Mouse (Mus musculus): Measurements from ENCODE around the gene Frmd4b. TPM values are rescaled to one million over a fixed set of nuclear protein-coding genes. Genes with fewer than 3 reads are reported as not detected.
A peak's percentile ranks its signal among the peaks of the same experiment; 100 is the strongest.

Gene Frmd4b
- polyA plus RNA-seq, 1 experiment from 2014 or later, result 22.2 TPM

GRCm38 (mm10) chr6:97346932-97347331, 270.4 kb downstream of the Frmd4b start:
- Histone ChIP-seq H3K4me3 (ENCODE audit: low read depth, low read length) (no peak overlapping the region), H3K4me1 (ENCODE audit: control insufficient read depth, insufficient read depth, low read length) (0 out of 2 replicates have a peak, but pooled peaks cover 4% of the 10 kb centered on the region), H3K27me3 (ENCODE audit: control insufficient read depth, insufficient read depth, low read length) (no peaks in the 10 kb centered on the region), H3K27ac (ENCODE audit: low read length) (peak overlapping the region; percentile 48; the same call in 1 of the 2 replicates), H3K4me2 (replicated peaks; ENCODE audit: low read depth, low read length) (no peak overlapping the region), H3K9me3 (ENCODE audit: control insufficient read depth, low read depth, low read length) (no peaks in the 10 kb centered on the region), H3K9ac (replicated peaks; ENCODE audit: low read depth, low read length) (no peak overlapping the region), H3K36me3 (ENCODE audit: control insufficient read depth, insufficient read depth, low read length) (no peaks in the 10 kb centered on the region)
- no peak for ATAC-seq (ENCODE audit: insufficient number of reproducible peaks, insufficient read depth, low FRiP score, low read depth)
- 81% methylated on average over 1 of the region's 1 CpGs for WGBS

- Histone ChIP-seq H3K9me3 (ENCODE audit: control insufficient read depth, low read depth, low read length) (no peaks in the 10 kb centered on the region), H3K36me3 (ENCODE audit: control insufficient read depth, insufficient read depth, low read length) (no peaks in the 10 kb centered on the region), H3K27ac (ENCODE audit: low read length) (peak overlapping the region; percentile 48; the same call in 1 of the 2 replicates), H3K4me3 (ENCODE audit: low read depth, low read length) (no peak overlapping the region), H3K9ac (replicated peaks; ENCODE audit: low read depth, low read length) (no peak overlapping the region), H3K27me3 (ENCODE audit: control insufficient read depth, insufficient read depth, low read length) (no peaks in the 10 kb centered on the region), H3K4me1 (ENCODE audit: control insufficient read depth, insufficient read depth, low read length) (0 out of 2 replicates have a peak, but pooled peaks cover 4% of the 10 kb centered on the region), H3K4me2 (replicated peaks; ENCODE audit: low read depth, low read length) (no peak overlapping the region)
- ATAC-seq (ENCODE audit: insufficient number of reproducible peaks, insufficient read depth, low FRiP score, low read depth), result peak; percentile 28; the same call in 1 of the 2 replicates
- WGBS, result 38% methylated on average over 10 of the region's 10 CpGs
Measured at GRCm38 (mm10) chr6:97346527-97346926, 270.8 kb downstream of the Frmd4b start.

- no peaks in the 10 kb centered on the region for H3K9me3 ChIP-seq (ENCODE audit: control insufficient read depth, low read depth, low read length)
- H3K9ac ChIP-seq (replicated peaks; ENCODE audit: low read depth, low read length), result no peak overlapping the region
- H3K4me3 ChIP-seq (ENCODE audit: low read depth, low read length), result no peak overlapping the region
- no peaks in the 10 kb centered on the region for H3K36me3 ChIP-seq (ENCODE audit: control insufficient read depth, insufficient read depth, low read length)
- no peak for ATAC-seq (ENCODE audit: insufficient number of reproducible peaks, insufficient read depth, low FRiP score, low read depth)
- 0 out of 2 replicates have a peak, but pooled peaks cover 4% of the 10 kb centered on the region for H3K4me1 ChIP-seq (ENCODE audit: control insufficient read depth, insufficient read depth, low read length)
- WGBS, result 91% methylated on average over 2 of the region's 2 CpGs
- H3K27ac ChIP-seq (ENCODE audit: low read length), result no peak overlapping the region
- no peaks in the 10 kb centered on the region for H3K27me3 ChIP-seq (ENCODE audit: control insufficient read depth, insufficient read depth, low read length)
- H3K4me2 ChIP-seq (replicated peaks; ENCODE audit: low read depth, low read length), result no peak overlapping the region
Measured at GRCm38 (mm10) chr6:97345921-97346320, 271.4 kb downstream of the Frmd4b start.

- H3K4me2 ChIP-seq (replicated peaks; ENCODE audit: low read depth, low read length), result no peak overlapping the region
- WGBS, result 88% methylated on average over 5 of the region's 5 CpGs
- H3K4me1 ChIP-seq (ENCODE audit: control insufficient read depth, insufficient read depth, low read length), result no peaks in the 10 kb centered on the region
- no peaks in the 10 kb centered on the region for H3K27me3 ChIP-seq (ENCODE audit: control insufficient read depth, insufficient read depth, low read length)
- H3K9ac ChIP-seq (replicated peaks; ENCODE audit: low read depth, low read length), result no peak overlapping the region
- no peaks in the 10 kb centered on the region for H3K9me3 ChIP-seq (ENCODE audit: control insufficient read depth, low read depth, low read length)
- H3K4me3 ChIP-seq (ENCODE audit: low read depth, low read length), result no peak overlapping the region
- no peak for ATAC-seq (ENCODE audit: insufficient number of reproducible peaks, insufficient read depth, low FRiP score, low read depth)
- no peak overlapping the region for H3K27ac ChIP-seq (ENCODE audit: low read length)
- H3K36me3 ChIP-seq (ENCODE audit: control insufficient read depth, insufficient read depth, low read length), result no peaks in the 10 kb centered on the region
Measured at GRCm38 (mm10) chr6:97342185-97342584, 275.2 kb downstream of the Frmd4b start.

GRCm38 (mm10) chr6:97341628-97342027, 275.7 kb downstream of the Frmd4b start:
- H3K36me3 ChIP-seq (ENCODE audit: control insufficient read depth, insufficient read depth, low read length), result no peaks in the 10 kb centered on the region
- no peaks in the 10 kb centered on the region for H3K4me1 ChIP-seq (ENCODE audit: control insufficient read depth, insufficient read depth, low read length)
- no peak overlapping the region for H3K4me3 ChIP-seq (ENCODE audit: low read depth, low read length)
- whole genome bisulfite sequencing, result 62% methylated on average over 1 of the region's 1 CpGs
- H3K4me2 ChIP-seq (replicated peaks; ENCODE audit: low read depth, low read length), result no peak overlapping the region
- H3K9ac ChIP-seq (replicated peaks; ENCODE audit: low read depth, low read length), result no peak overlapping the region
- no peak overlapping the region for H3K27ac ChIP-seq (ENCODE audit: low read length)
- no peak for ATAC-seq (ENCODE audit: insufficient number of reproducible peaks, insufficient read depth, low FRiP score, low read depth)
- no peaks in the 10 kb centered on the region for H3K9me3 ChIP-seq (ENCODE audit: control insufficient read depth, low read depth, low read length)
- H3K27me3 ChIP-seq (ENCODE audit: control insufficient read depth, insufficient read depth, low read length), result no peaks in the 10 kb centered on the region

- H3K9me3 ChIP-seq (ENCODE audit: control insufficient read depth, low read depth, low read length), result no peaks in the 10 kb centered on the region
- no peak overlapping the region for H3K4me3 ChIP-seq (ENCODE audit: low read depth, low read length)
- WGBS, result 71% methylated on average over 3 of the region's 3 CpGs
- no peak overlapping the region for H3K4me2 ChIP-seq (replicated peaks; ENCODE audit: low read depth, low read length)
- H3K27me3 ChIP-seq (ENCODE audit: control insufficient read depth, insufficient read depth, low read length), result no peaks in the 10 kb centered on the region
- no peaks in the 10 kb centered on the region for H3K36me3 ChIP-seq (ENCODE audit: control insufficient read depth, insufficient read depth, low read length)
- H3K4me1 ChIP-seq (ENCODE audit: control insufficient read depth, insufficient read depth, low read length), result no peaks in the 10 kb centered on the region
- no peak for ATAC-seq (ENCODE audit: insufficient number of reproducible peaks, insufficient read depth, low FRiP score, low read depth)
- no peak overlapping the region for H3K27ac ChIP-seq (ENCODE audit: low read length)
- H3K9ac ChIP-seq (replicated peaks; ENCODE audit: low read depth, low read length), result no peak overlapping the region
Measured at GRCm38 (mm10) chr6:97341148-97341547, 276.2 kb downstream of the Frmd4b start.

- H3K4me2 ChIP-seq (replicated peaks; ENCODE audit: low read depth, low read length), result no peak overlapping the region
- WGBS, result 75% methylated on average over 17 of the region's 17 CpGs
- H3K4me1 ChIP-seq (ENCODE audit: control insufficient read depth, insufficient read depth, low read length), result no peaks in the 10 kb centered on the region
- H3K27me3 ChIP-seq (ENCODE audit: control insufficient read depth, insufficient read depth, low read length), result no peaks in the 10 kb centered on the region
- no peaks in the 10 kb centered on the region for H3K9me3 ChIP-seq (ENCODE audit: control insufficient read depth, low read depth, low read length)
- no peak overlapping the region for H3K9ac ChIP-seq (replicated peaks; ENCODE audit: low read depth, low read length)
- no peaks in the 10 kb centered on the region for H3K36me3 ChIP-seq (ENCODE audit: control insufficient read depth, insufficient read depth, low read length)
- no peak overlapping the region for H3K27ac ChIP-seq (ENCODE audit: low read length)
- no peak for ATAC-seq (ENCODE audit: insufficient number of reproducible peaks, insufficient read depth, low FRiP score, low read depth)
- no peak overlapping the region for H3K4me3 ChIP-seq (ENCODE audit: low read depth, low read length)
Measured at GRCm38 (mm10) chr6:97340211-97340791, 277.0 kb downstream of the Frmd4b start.

- Histone ChIP-seq H3K9ac (replicated peaks; ENCODE audit: low read depth, low read length) (no peak overlapping the region), H3K9me3 (ENCODE audit: control insufficient read depth, low read depth, low read length) (no peaks in the 10 kb centered on the region), H3K4me1 (ENCODE audit: control insufficient read depth, insufficient read depth, low read length) (no peaks in the 10 kb centered on the region), H3K27me3 (ENCODE audit: control insufficient read depth, insufficient read depth, low read length) (no peaks in the 10 kb centered on the region), H3K27ac (ENCODE audit: low read length) (no peak overlapping the region), H3K4me3 (ENCODE audit: low read depth, low read length) (no peak overlapping the region), H3K36me3 (ENCODE audit: control insufficient read depth, insufficient read depth, low read length) (no peaks in the 10 kb centered on the region), H3K4me2 (replicated peaks; ENCODE audit: low read depth, low read length) (no peak overlapping the region)
- ATAC-seq (ENCODE audit: insufficient number of reproducible peaks, insufficient read depth, low FRiP score, low read depth), result no peak
- 26% methylated on average over 5 of the region's 5 CpGs for WGBS
Measured at GRCm38 (mm10) chr6:97339271-97339681, 278.1 kb downstream of the Frmd4b start.

GRCm38 (mm10) chr6:97338843-97339242, 278.5 kb downstream of the Frmd4b start:
- H3K9ac ChIP-seq (replicated peaks; ENCODE audit: low read depth, low read length), result no peak overlapping the region
- no peak overlapping the region for H3K4me3 ChIP-seq (ENCODE audit: low read depth, low read length)
- H3K4me1 ChIP-seq (ENCODE audit: control insufficient read depth, insufficient read depth, low read length), result no peaks in the 10 kb centered on the region
- H3K27me3 ChIP-seq (ENCODE audit: control insufficient read depth, insufficient read depth, low read length), result no peaks in the 10 kb centered on the region
- no peaks in the 10 kb centered on the region for H3K36me3 ChIP-seq (ENCODE audit: control insufficient read depth, insufficient read depth, low read length)
- H3K9me3 ChIP-seq (ENCODE audit: control insufficient read depth, low read depth, low read length), result no peaks in the 10 kb centered on the region
- no peak for ATAC-seq (ENCODE audit: insufficient number of reproducible peaks, insufficient read depth, low FRiP score, low read depth)
- no peak overlapping the region for H3K4me2 ChIP-seq (replicated peaks; ENCODE audit: low read depth, low read length)
- no peak overlapping the region for H3K27ac ChIP-seq (ENCODE audit: low read length)
- 63% methylated on average over 4 of the region's 4 CpGs for WGBS
